Mouse (Mus musculus) embryonic facial prominence, embryonic 14.5 days (tissue): Measurements from ENCODE around the gene Txnrd2. TPM values are rescaled to one million over a fixed set of nuclear protein-coding genes. Genes with fewer than 3 reads are reported as not detected.

Source experiments
- ATAC-seq: fragments of 200-750 bp; cut with Nextera tagmentation; 2 replicates; pipeline ENCODE4 v1.8.0; 2017; ENCODE audit warnings: low read depth, moderate number of reproducible peaks, moderate TSS enrichment
- DNase-seq: peaks from one replicate; pipeline ENCODE4 v3.0.0-alpha.2; 2015; ENCODE audit warnings: low spot score
- H3K27ac ChIP-seq: fragments of 300-500 bp; sonication (generic); replicated peaks from 2 replicates; pipeline ENCODE4 v1.5.1; 2014; ENCODE audit warnings: low read depth, mild to moderate bottlenecking, low read length, moderate library complexity
- H3K27me3 ChIP-seq: fragments of 300-500 bp; sonication (generic); replicated peaks from 2 replicates; pipeline ENCODE4 v1.6.1; 2014; ENCODE audit warnings: low read length; ENCODE audit not compliant: control insufficient read depth, insufficient read depth
- H3K36me3 ChIP-seq: fragments of 300-500 bp; sonication (generic); 2 replicates; pipeline ENCODE4 v1.6.1; 2014; ENCODE audit warnings: low read length, mixed read lengths; ENCODE audit not compliant: control insufficient read depth, insufficient read depth
- H3K4me1 ChIP-seq: fragments of 300-500 bp; sonication (generic); 2 replicates; pipeline ENCODE4 v1.6.1; 2014; ENCODE audit warnings: antibody characterized with exemption, low read length; ENCODE audit not compliant: control insufficient read depth, insufficient read depth
- H3K4me2 ChIP-seq: fragments of 300-500 bp; sonication (generic); 2 replicates; pipeline ENCODE4 v1.6.1; 2014; ENCODE audit warnings: low read depth, mild to moderate bottlenecking, low read length, moderate library complexity, mixed read lengths
- H3K4me3 ChIP-seq: fragments of 300-500 bp; sonication (generic); 2 replicates; pipeline ENCODE4 v1.5.1; 2014; ENCODE audit warnings: low read depth, mild to moderate bottlenecking, low read length
- H3K9ac ChIP-seq: fragments of 300-500 bp; sonication (generic); 2 replicates; pipeline ENCODE4 v1.6.1; 2014; ENCODE audit warnings: low read depth, mild to moderate bottlenecking, low read length, moderate library complexity, mixed read lengths
- H3K9me3 ChIP-seq: fragments of 300-500 bp; sonication (generic); 2 replicates; pipeline ENCODE4 v1.6.1; 2016; ENCODE audit warnings: low read length; ENCODE audit not compliant: control insufficient read depth
- WGBS: fragments of 180-500 bp; shearing (Covaris S2); extraction: QIAGEN DNeasy Blood & Tissue Kit; methylation state at CpG from one replicate; pipeline ENCODE4 v1.1.7; 2014; 5-methylcytosine and 5-hydroxymethylcytosine counted together
- polyA plus RNA-seq: library from polyadenylated mRNA; unstranded; fragments of >200 nt; fragmentation: Nextera tagmentation; extraction: Ambion mirVana; gene quantifications from 2 replicates; pipeline ENCODE4 v1.2.1, GENCODE M21; 2014

Gene Txnrd2
- polyA plus RNA-seq, 1 experiment from 2014 or later: 14.7 TPM

GRCm38 (mm10) chr16:18391127-18391526, 35.1 kb upstream of the Txnrd2 start:
- H3K4me1 ChIP-seq: peaks cover 21% of the 10 kb centered on the region
- H3K27ac ChIP-seq: no peak overlapping the region
- ATAC-seq (no peak), DNase-seq (no peak)
- no peak overlapping the region for H3K4me2 ChIP-seq
- H3K36me3 ChIP-seq: no peaks in the 10 kb centered on the region
- H3K9me3 ChIP-seq: no peaks in the 10 kb centered on the region
- H3K27me3 ChIP-seq: no peaks in the 10 kb centered on the region
- H3K9ac ChIP-seq: no peak overlapping the region
- H3K4me3 ChIP-seq: no peak overlapping the region
- WGBS: 94% methylated on average over 3 of the region's 3 CpGs

- no peak overlapping the region for H3K9ac ChIP-seq
- H3K27me3 ChIP-seq: no peaks in the 10 kb centered on the region
- H3K9me3 ChIP-seq: no peaks in the 10 kb centered on the region
- no peak overlapping the region for H3K4me2 ChIP-seq
- H3K4me1 ChIP-seq: peaks cover 21% of the 10 kb centered on the region
- DNase-seq: no peak
- WGBS: 85% methylated on average over 3 of the region's 3 CpGs
- no peak overlapping the region for H3K27ac ChIP-seq
- no peak overlapping the region for H3K4me3 ChIP-seq
- 0 out of 2 replicates have a peak, but pooled peaks cover under 1% of the 10 kb centered on the region for H3K36me3 ChIP-seq
- no peak for ATAC-seq
Observed at GRCm38 (mm10) chr16:18391728-18392127, 34.5 kb upstream of the Txnrd2 start.

DNA sequence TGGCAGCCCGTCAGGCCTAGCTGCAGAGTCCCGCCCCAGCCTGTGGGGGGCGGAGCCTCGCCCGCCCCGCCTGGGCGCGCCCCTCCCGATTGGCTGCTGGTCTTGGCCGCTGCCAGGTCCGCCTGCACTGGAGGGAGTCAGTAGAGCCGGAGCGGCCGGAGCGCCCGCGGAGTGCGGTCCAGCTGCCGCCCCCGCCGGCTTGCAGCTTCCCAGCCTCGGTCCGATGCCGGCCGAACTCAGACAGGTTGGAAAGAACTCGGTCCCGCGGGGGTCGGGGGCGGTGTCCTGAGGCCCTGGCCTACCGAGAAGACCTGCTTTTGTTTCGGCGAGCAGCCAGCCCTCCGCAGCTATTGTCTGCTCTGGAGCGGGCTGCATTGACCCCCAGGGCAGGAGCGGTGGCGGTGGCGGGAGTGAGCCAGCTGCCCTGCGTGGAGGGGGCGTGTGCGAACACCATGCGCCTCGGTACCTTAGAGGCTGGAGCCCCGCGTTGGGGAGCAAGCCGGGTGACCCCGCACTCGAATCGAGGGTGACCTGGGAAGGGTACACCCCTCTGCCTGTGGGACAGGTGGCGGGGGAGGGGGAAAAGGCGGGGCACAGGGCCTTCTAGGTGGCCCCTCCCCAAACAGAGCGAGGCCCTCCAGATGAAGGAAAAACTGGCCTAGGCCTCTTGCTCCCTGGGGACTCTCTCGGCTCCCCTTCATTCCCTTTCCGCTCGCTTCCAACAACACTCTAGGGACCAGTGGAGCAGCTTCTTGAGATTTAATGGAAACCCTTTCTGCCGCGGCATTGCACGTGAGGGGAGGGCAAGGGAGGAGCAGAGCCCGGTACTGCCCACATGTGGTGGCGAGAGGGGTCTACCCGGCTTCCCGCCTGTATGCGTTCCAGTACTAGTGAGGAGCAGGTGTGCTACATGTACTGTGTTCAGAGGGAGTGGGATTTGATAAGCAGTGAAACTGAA, 33.4 kb upstream of the Txnrd2 start:
- WGBS: under 1% methylated on average over 34 of the region's 63 CpGs
- Histone ChIP-seq H3K9me3 (no peaks in the 10 kb centered on the region), H3K36me3 (peaks cover 11% of the 10 kb centered on the region), H3K9ac (peak overlapping the region; percentile 77), H3K4me3 (peak overlapping the region; percentile 65), H3K27me3 (no peaks in the 10 kb centered on the region), H3K27ac (peak overlapping the region; percentile 60; the same call in 1 of the 2 replicates), H3K4me1 (peaks cover 21% of the 10 kb centered on the region), H3K4me2 (peak overlapping the region; percentile 87)
- DNase-seq (peak; percentile 92), ATAC-seq (peak; percentile 85)

DNA sequence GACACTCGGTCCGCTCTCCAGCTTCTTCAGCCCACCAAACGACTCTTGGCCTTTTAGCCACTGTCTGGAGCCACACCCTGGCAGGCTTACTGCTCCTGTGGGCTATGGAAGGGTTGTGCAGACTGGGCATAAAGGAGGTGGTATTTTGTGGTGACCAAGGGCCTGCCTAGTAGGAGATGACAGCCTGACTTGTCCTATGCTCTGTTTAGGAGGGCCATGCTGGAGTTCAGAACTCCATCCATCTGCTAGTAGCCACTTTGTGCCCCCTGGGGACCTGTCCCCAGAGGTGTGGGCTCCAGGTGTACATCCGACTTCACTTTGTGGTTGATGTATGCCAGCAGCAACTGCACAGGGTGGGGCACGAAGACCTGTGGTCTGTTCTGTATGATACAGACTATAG, 32.6 kb upstream of the Txnrd2 start:
- Histone ChIP-seq H3K4me3 (peak overlapping the region; percentile 65), H3K27me3 (no peaks in the 10 kb centered on the region), H3K27ac (no peak overlapping the region), H3K4me1 (peaks cover 21% of the 10 kb centered on the region), H3K4me2 (peak overlapping the region; percentile 87), H3K9me3 (no peaks in the 10 kb centered on the region), H3K9ac (peak overlapping the region; percentile 77), H3K36me3 (peaks cover 19% of the 10 kb centered on the region)
- 71% methylated on average over 5 of the region's 5 CpGs for WGBS
- no peak for DNase-seq
- ATAC-seq: no peak

DNA sequence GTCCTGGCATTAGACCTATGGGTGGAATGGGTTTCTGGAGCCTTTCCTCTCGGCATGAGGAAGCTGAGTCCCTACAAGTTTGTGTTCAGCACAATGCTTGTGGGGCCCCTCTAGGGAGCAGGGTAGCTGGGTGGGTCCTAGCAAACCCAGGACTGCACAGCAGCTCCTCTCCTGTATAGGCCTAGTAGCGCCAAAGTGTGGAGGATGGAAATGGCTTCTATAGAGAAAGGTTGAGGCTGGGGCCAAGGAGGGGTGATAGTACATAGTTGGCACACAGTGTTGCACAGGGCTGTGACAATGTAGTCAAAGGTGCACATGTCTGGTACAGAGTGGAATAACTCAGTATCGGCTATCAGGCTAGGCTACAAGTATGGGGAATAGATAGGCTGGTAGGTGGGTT, 32.1 kb upstream of the Txnrd2 start:
- Histone ChIP-seq H3K4me3 (no peak overlapping the region), H3K9ac (peak overlapping the region; percentile 77; the same call in 1 of the 2 replicates), H3K27me3 (no peaks in the 10 kb centered on the region), H3K9me3 (no peaks in the 10 kb centered on the region), H3K4me2 (peak overlapping the region; percentile 87; the same call in 1 of the 2 replicates), H3K27ac (no peak overlapping the region), H3K36me3 (peaks cover 24% of the 10 kb centered on the region), H3K4me1 (peaks cover 21% of the 10 kb centered on the region)
- 76% methylated on average over 3 of the region's 3 CpGs for WGBS
- DNase-seq (no peak), ATAC-seq (no peak)

DNA sequence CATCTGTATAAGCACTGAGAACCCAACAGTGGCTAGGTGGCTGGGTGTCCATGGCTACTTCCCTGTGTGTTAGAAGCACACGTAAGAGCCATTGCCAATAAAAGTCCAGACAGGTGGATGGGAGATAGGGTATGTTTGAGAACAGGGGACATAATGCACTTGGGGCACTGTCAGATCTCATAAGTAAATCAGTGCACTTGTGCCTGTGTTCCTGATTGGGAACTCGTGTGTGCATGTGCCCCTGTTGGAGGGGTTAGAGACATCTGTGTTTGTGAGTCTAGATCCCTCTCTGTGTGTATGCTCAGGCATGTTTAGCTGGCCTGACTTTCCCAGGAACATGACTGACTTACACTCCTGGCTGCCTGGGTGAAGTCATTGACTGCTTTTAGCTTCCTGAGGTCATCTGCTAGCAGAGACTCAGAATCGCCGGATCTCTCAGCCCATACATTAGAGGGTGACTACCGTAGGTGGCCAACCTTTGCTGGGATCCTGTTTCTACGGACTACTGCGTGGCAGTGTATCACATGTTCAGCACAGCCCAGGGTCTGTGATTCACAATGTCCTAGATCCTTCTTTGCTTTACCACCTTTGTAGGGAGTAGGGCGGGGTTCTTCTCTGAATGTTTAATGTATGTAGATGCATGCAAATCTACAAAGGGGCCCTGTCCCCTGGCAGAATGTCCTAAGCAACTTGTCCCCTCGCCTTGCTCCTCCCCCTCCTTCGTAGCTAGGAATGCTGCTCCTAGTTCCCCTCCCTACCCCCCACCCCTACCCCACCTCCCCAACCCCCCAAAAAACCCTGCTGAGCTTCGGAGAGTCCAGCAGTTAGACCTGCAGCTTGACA, 31.2 kb upstream of the Txnrd2 start:
- Histone ChIP-seq H3K27me3 (no peaks in the 10 kb centered on the region), H3K4me1 (peaks cover 21% of the 10 kb centered on the region), H3K36me3 (peaks cover 25% of the 10 kb centered on the region), H3K9ac (no peak overlapping the region), H3K9me3 (no peaks in the 10 kb centered on the region), H3K4me2 (no peak overlapping the region), H3K27ac (no peak overlapping the region; the same call in 1 of the 2 replicates), H3K4me3 (no peak overlapping the region)
- ATAC-seq: peak; percentile 3; the same call in 1 of the 2 replicates
- 24% methylated on average over 11 of the region's 11 CpGs for WGBS
- DNase-seq: peak; percentile 57

GRCm38 (mm10) chr16:18395620-18396036, 30.6 kb upstream of the Txnrd2 start:
- no peak for ATAC-seq
- Histone ChIP-seq H3K36me3 (peaks cover 25% of the 10 kb centered on the region), H3K9ac (no peak overlapping the region), H3K27me3 (no peaks in the 10 kb centered on the region), H3K4me1 (peaks cover 22% of the 10 kb centered on the region), H3K4me2 (no peak overlapping the region), H3K27ac (no peak overlapping the region; the same call in 1 of the 2 replicates), H3K9me3 (no peaks in the 10 kb centered on the region), H3K4me3 (no peak overlapping the region)
- DNase-seq: no peak
- 39% methylated on average over 6 of the region's 7 CpGs for whole genome bisulfite sequencing

GRCm38 (mm10) chr16:18396201-18396600, 30.0 kb upstream of the Txnrd2 start:
- Histone ChIP-seq H3K4me3 (no peak overlapping the region), H3K4me1 (peaks cover 25% of the 10 kb centered on the region), H3K27ac (no peak overlapping the region; the same call in 1 of the 2 replicates), H3K27me3 (no peaks in the 10 kb centered on the region), H3K36me3 (peaks cover 25% of the 10 kb centered on the region), H3K9me3 (no peaks in the 10 kb centered on the region), H3K9ac (no peak overlapping the region), H3K4me2 (no peak overlapping the region)
- ATAC-seq: no peak
- WGBS: 73% methylated on average over 2 of the region's 2 CpGs
- peak; percentile 53 for DNase-seq
